Mouse (Mus musculus): ENCODE results near the gene Ankrd33b.

- no peak for TF ChIP-seq CTCF (IDR thresholded peaks at IDR 0.05; ENCODE audit: borderline replicate concordance, insufficient read depth, low read depth, low read length)
- TF ChIP-seq POLR2A (IDR thresholded peaks at IDR 0.05; ENCODE audit: borderline replicate concordance, insufficient read depth, low read length) = no peak
Measured at GRCm38 (mm10) chr15:31309526-31309925, 58.0 kb downstream of the Ankrd33b start.

Data from cerebellum, adult 2 months (tissue).